Mouse (Mus musculus) liver, postnatal 0 days (tissue): ENCODE data around the gene Ndufs8. TPM values are rescaled to one million over a fixed set of nuclear protein-coding genes. Genes with fewer than 3 reads are reported as not detected.
"Not testable (repeated sequence)": the region's sequence is repeated elsewhere in the genome, so short reads cannot be mapped to it uniquely, and the experiment has no call there.

Experiments
- ATAC-seq: fragments of 200-750 bp; cut with Nextera tagmentation; 2 replicates; pipeline ENCODE4 v1.8.0; 2017; ENCODE audit warnings: mild to moderate bottlenecking, moderate library complexity
- DNase-seq: peaks from one replicate; pipeline ENCODE4 v3.0.0-alpha.2; 2016
- H3K27ac ChIP-seq: fragments of 300-500 bp; sonication (generic); 2 replicates; pipeline ENCODE4 v1.5.1; 2014; ENCODE audit warnings: antibody characterized with exemption, moderate library complexity, mild to moderate bottlenecking, low read depth
- H3K27me3 ChIP-seq: fragments of 300-500 bp; sonication (generic); 2 replicates; pipeline ENCODE4 v1.6.1; 2014; ENCODE audit warnings: low read length, control low read depth, mixed read lengths; ENCODE audit not compliant: insufficient read depth
- H3K36me3 ChIP-seq: fragments of 300-500 bp; sonication (generic); replicated peaks from 2 replicates; pipeline ENCODE4 v1.6.1; 2014; ENCODE audit warnings: mild to moderate bottlenecking, control low read depth, low read length, moderate library complexity, mixed read lengths; ENCODE audit not compliant: insufficient read depth
- H3K4me1 ChIP-seq: fragments of 300-500 bp; sonication (generic); 2 replicates; pipeline ENCODE4 v1.6.1; 2014; ENCODE audit warnings: antibody characterized with exemption, mild to moderate bottlenecking, control low read depth; ENCODE audit not compliant: insufficient read depth
- H3K4me2 ChIP-seq: fragments of 300-500 bp; sonication (generic); 2 replicates; pipeline ENCODE4 v1.6.1; 2014; ENCODE audit warnings: low read depth, mild to moderate bottlenecking, low read length, moderate library complexity, mixed read lengths
- H3K4me3 ChIP-seq: fragments of 300-500 bp; sonication (generic); 2 replicates; pipeline ENCODE4 v1.5.1; 2014; ENCODE audit warnings: low read depth, low read length
- H3K9ac ChIP-seq: fragments of 300-500 bp; sonication (generic); replicated peaks from 2 replicates; pipeline ENCODE4 v1.6.1; 2014; ENCODE audit warnings: mild to moderate bottlenecking, moderate library complexity
- H3K9me3 ChIP-seq: fragments of 300-500 bp; sonication (generic); 2 replicates; pipeline ENCODE4 v1.6.1; 2016; ENCODE audit warnings: mild to moderate bottlenecking, control low read depth, low read length, mixed read lengths
- CTCF ChIP-seq: sonication (generic); IDR thresholded peaks from 2 replicates; pipeline ENCODE4 v1.5.1; 2016; ENCODE audit warnings: antibody characterized with exemption, low read depth
- EP300 ChIP-seq: IDR thresholded peaks from 2 replicates; pipeline ENCODE4 v1.6.1; 2016; ENCODE audit warnings: antibody characterized with exemption, low read depth, mild to moderate bottlenecking
- WGBS: fragments of 180-500 bp; shearing (Covaris S2); extraction: QIAGEN DNeasy Blood & Tissue Kit; methylation state at CpG from one replicate; pipeline ENCODE4 v1.1.7; 2014; ENCODE audit not compliant: insufficient replicate concordance; 5-methylcytosine and 5-hydroxymethylcytosine counted together
- polyA plus RNA-seq: library from polyadenylated mRNA; unstranded; fragments of >200 nt; fragmentation: Nextera tagmentation; extraction: Ambion mirVana; gene quantifications from 2 replicates; pipeline ENCODE4 v1.2.1, GENCODE M21; 2015

The Ndufs8 gene
- 165 and 167 TPM in 2 replicates for polyA plus RNA-seq

GRCm38 (mm10) chr19:3912337-3913204, at the start of gene Ndufs8:
Gene Ndufs8 (minus strand): TSS chr19:3912774.
- peak; percentile 91 for DNase-seq
- Histone ChIP-seq H3K27ac (peak within 1 kb of the TSS; percentile 70), H3K9me3 (no peaks in the 10 kb centered on the region), H3K9ac (peak within 1 kb of the TSS; percentile 52), H3K36me3 (peaks cover 18% of the 10 kb centered on the region), H3K27me3 (no peaks in the 10 kb centered on the region), H3K4me3 (peak within 1 kb of the TSS; percentile 58), H3K4me2 (peak within 1 kb of the TSS; percentile 76), H3K4me1 (peaks cover 34% of the 10 kb centered on the region)
- TF ChIP-seq EP300 (no peak), CTCF (peak; percentile 50)
- peak; percentile 96 for ATAC-seq
- WGBS: under 1% methylated on average over 43 of the region's 43 CpGs

- H3K9me3 ChIP-seq, H3K4me2 ChIP-seq, H3K4me3 ChIP-seq, H3K27me3 ChIP-seq, ATAC-seq, H3K36me3 ChIP-seq, H3K9ac ChIP-seq, H3K4me1 ChIP-seq, H3K27ac ChIP-seq, DNase-seq: not testable (repeated sequence)
- 83% methylated on average over 6 of the region's 6 CpGs for WGBS
Observed at GRCm38 (mm10) chr19:3961805-3962204, 49.2 kb upstream of the Ndufs8 start.

- Histone ChIP-seq H3K36me3 (no peaks in the 10 kb centered on the region), H3K9ac (no peak overlapping the region), H3K9me3 (no peaks in the 10 kb centered on the region), H3K4me1 (no peaks in the 10 kb centered on the region), H3K27ac (no peak overlapping the region), H3K4me3 (no peak overlapping the region), H3K4me2 (no peak overlapping the region), H3K27me3 (no peaks in the 10 kb centered on the region)
- 71% methylated on average over 5 of the region's 5 CpGs for WGBS
- DNase-seq (no peak), ATAC-seq (no peak)
- TF ChIP-seq EP300 (no peak), CTCF (no peak)
Observed at GRCm38 (mm10) chr19:3960211-3960610, 47.6 kb upstream of the Ndufs8 start.

- Histone ChIP-seq H3K4me2 (no peak overlapping the region), H3K4me1 (no peaks in the 10 kb centered on the region), H3K9ac (no peak overlapping the region), H3K4me3 (no peak overlapping the region), H3K9me3 (no peaks in the 10 kb centered on the region), H3K27me3 (no peaks in the 10 kb centered on the region), H3K36me3 (no peaks in the 10 kb centered on the region), H3K27ac (no peak overlapping the region)
- TF ChIP-seq EP300 (no peak), CTCF (no peak)
- no peak for DNase-seq
- no peak for ATAC-seq
Observed at GRCm38 (mm10) chr19:3959030-3959429, 46.5 kb upstream of the Ndufs8 start.

- Histone ChIP-seq H3K9ac (no peak within 1 kb of the TSS), H3K4me2 (no peak within 1 kb of the TSS), H3K27ac (no peak within 1 kb of the TSS), H3K27me3 (no peaks in the 10 kb centered on the region), H3K36me3 (no peaks in the 10 kb centered on the region), H3K4me1 (no peaks in the 10 kb centered on the region), H3K9me3 (no peaks in the 10 kb centered on the region), H3K4me3 (no peak within 1 kb of the TSS)
- ATAC-seq (no peak), DNase-seq (no peak)
- 64% methylated on average over 4 of the region's 4 CpGs for WGBS
- no peak for TF ChIP-seq CTCF
- TF ChIP-seq EP300: no peak
Observed at GRCm38 (mm10) chr19:3958470-3958869, 45.9 kb upstream of the Ndufs8 start, which contains the start of gene Aldh3b3. Gene Aldh3b3 (plus strand): TSS chr19:3958645.

- not testable (repeated sequence) for DNase-seq, ATAC-seq
Observed at GRCm38 (mm10) chr19:3957296-3958036, 44.9 kb upstream of the Ndufs8 start.

More at GRCm38 (mm10) chr19:3957296-3958036, 44.9 kb upstream of the Ndufs8 start:
- H3K27me3 ChIP-seq, H3K27ac ChIP-seq, H3K9ac ChIP-seq, H3K36me3 ChIP-seq, H3K4me2 ChIP-seq, H3K9me3 ChIP-seq, H3K4me3 ChIP-seq, H3K4me1 ChIP-seq: not testable (repeated sequence)
- 83% methylated on average over 5 of the region's 5 CpGs for WGBS
